Mouse (Mus musculus): ENCODE results near the gene Nsrp1. TPM values are rescaled to one million over a fixed set of nuclear protein-coding genes. Genes with fewer than 3 reads are reported as not detected.

The Nsrp1 gene
- polyA plus RNA-seq, 1 experiment from 2014 or later = 55.7 TPM

GRCm38 (mm10) chr11:77026559-77026958, 51.7 kb downstream of the Nsrp1 start:
- H3K4me1 ChIP-seq (ENCODE audit: control insufficient read depth, insufficient read depth, low read length) = no peaks in the 10 kb centered on the region
- no peak for DNase-seq (ENCODE audit: low spot score)
- H3K4me3 ChIP-seq (ENCODE audit: low read depth, low read length) = no peak overlapping the region
- no peak overlapping the region for H3K27ac ChIP-seq (ENCODE audit: low read depth, low read length)
- H3K9ac ChIP-seq (ENCODE audit: low read length) = no peak overlapping the region
- no peaks in the 10 kb centered on the region for H3K36me3 ChIP-seq (ENCODE audit: control insufficient read depth, insufficient read depth, low read length)
- no peak for ATAC-seq (ENCODE audit: insufficient read depth, low FRiP score, low TSS enrichment)
- no peaks in the 10 kb centered on the region for H3K9me3 ChIP-seq (ENCODE audit: control insufficient read depth, low read length)
- H3K27me3 ChIP-seq (ENCODE audit: control insufficient read depth, insufficient read depth, low read length) = no peaks in the 10 kb centered on the region
- WGBS = 80% methylated on average over 3 of the region's 3 CpGs
- no peak overlapping the region for H3K4me2 ChIP-seq (ENCODE audit: low read depth)

GRCm38 (mm10) chr11:77021749-77022396, 56.4 kb downstream of the Nsrp1 start:
- DNase-seq (ENCODE audit: low spot score) = no peak
- Histone ChIP-seq H3K36me3 (ENCODE audit: control insufficient read depth, insufficient read depth, low read length) (no peaks in the 10 kb centered on the region), H3K9ac (ENCODE audit: low read length) (no peak overlapping the region), H3K4me2 (ENCODE audit: low read depth) (no peak overlapping the region), H3K4me1 (ENCODE audit: control insufficient read depth, insufficient read depth, low read length) (no peaks in the 10 kb centered on the region), H3K27me3 (ENCODE audit: control insufficient read depth, insufficient read depth, low read length) (no peaks in the 10 kb centered on the region), H3K9me3 (ENCODE audit: control insufficient read depth, low read length) (no peaks in the 10 kb centered on the region), H3K4me3 (ENCODE audit: low read depth, low read length) (no peak overlapping the region), H3K27ac (ENCODE audit: low read depth, low read length) (no peak overlapping the region)
- no peak for ATAC-seq (ENCODE audit: insufficient read depth, low FRiP score, low TSS enrichment)
- 72% methylated on average over 9 of the region's 9 CpGs for WGBS

GRCm38 (mm10) chr11:77019539-77019938, 58.7 kb downstream of the Nsrp1 start:
- H3K27me3 ChIP-seq (ENCODE audit: control insufficient read depth, insufficient read depth, low read length) = no peaks in the 10 kb centered on the region
- 80% methylated on average over 8 of the region's 8 CpGs for WGBS
- H3K9me3 ChIP-seq (ENCODE audit: control insufficient read depth, low read length) = no peaks in the 10 kb centered on the region
- H3K4me3 ChIP-seq (ENCODE audit: low read depth, low read length) = no peak overlapping the region
- H3K4me2 ChIP-seq (ENCODE audit: low read depth) = no peak overlapping the region
- no peak overlapping the region for H3K9ac ChIP-seq (ENCODE audit: low read length)
- ATAC-seq (ENCODE audit: insufficient read depth, low FRiP score, low TSS enrichment) (no peak), DNase-seq (ENCODE audit: low spot score) (no peak)
- H3K27ac ChIP-seq (ENCODE audit: low read depth, low read length) = no peak overlapping the region
- H3K36me3 ChIP-seq (ENCODE audit: control insufficient read depth, insufficient read depth, low read length) = no peaks in the 10 kb centered on the region
- no peaks in the 10 kb centered on the region for H3K4me1 ChIP-seq (ENCODE audit: control insufficient read depth, insufficient read depth, low read length)

- Histone ChIP-seq H3K4me3 (ENCODE audit: low read depth, low read length) (no peak overlapping the region), H3K4me2 (ENCODE audit: low read depth) (no peak overlapping the region), H3K27me3 (ENCODE audit: control insufficient read depth, insufficient read depth, low read length) (no peaks in the 10 kb centered on the region), H3K4me1 (ENCODE audit: control insufficient read depth, insufficient read depth, low read length) (no peaks in the 10 kb centered on the region), H3K9ac (ENCODE audit: low read length) (no peak overlapping the region), H3K27ac (ENCODE audit: low read depth, low read length) (no peak overlapping the region), H3K36me3 (ENCODE audit: control insufficient read depth, insufficient read depth, low read length) (no peaks in the 10 kb centered on the region), H3K9me3 (ENCODE audit: control insufficient read depth, low read length) (no peaks in the 10 kb centered on the region)
- no peak for ATAC-seq (ENCODE audit: insufficient read depth, low FRiP score, low TSS enrichment)
- DNase-seq (ENCODE audit: low spot score) = no peak
- WGBS = 64% methylated on average over 11 of the region's 11 CpGs
Observed at GRCm38 (mm10) chr11:77018046-77018445, 60.2 kb downstream of the Nsrp1 start.

- Histone ChIP-seq H3K27me3 (ENCODE audit: control insufficient read depth, insufficient read depth, low read length) (no peaks in the 10 kb centered on the region), H3K4me2 (ENCODE audit: low read depth) (no peak overlapping the region), H3K27ac (ENCODE audit: low read depth, low read length) (no peak overlapping the region), H3K9ac (ENCODE audit: low read length) (no peak overlapping the region), H3K9me3 (ENCODE audit: control insufficient read depth, low read length) (no peaks in the 10 kb centered on the region), H3K4me1 (ENCODE audit: control insufficient read depth, insufficient read depth, low read length) (no peaks in the 10 kb centered on the region), H3K36me3 (ENCODE audit: control insufficient read depth, insufficient read depth, low read length) (no peaks in the 10 kb centered on the region), H3K4me3 (ENCODE audit: low read depth, low read length) (no peak overlapping the region)
- 85% methylated on average over 10 of the region's 10 CpGs for WGBS
- ATAC-seq (ENCODE audit: insufficient read depth, low FRiP score, low TSS enrichment) (no peak), DNase-seq (ENCODE audit: low spot score) (no peak)
Observed at GRCm38 (mm10) chr11:77010762-77011475, 67.3 kb downstream of the Nsrp1 start.

- H3K9ac ChIP-seq (ENCODE audit: low read length) = no peak overlapping the region
- no peaks in the 10 kb centered on the region for H3K4me1 ChIP-seq (ENCODE audit: control insufficient read depth, insufficient read depth, low read length)
- H3K4me2 ChIP-seq (ENCODE audit: low read depth) = no peak overlapping the region
- WGBS = 81% methylated on average over 16 of the region's 16 CpGs
- ATAC-seq (ENCODE audit: insufficient read depth, low FRiP score, low TSS enrichment) = no peak
- H3K36me3 ChIP-seq (ENCODE audit: control insufficient read depth, insufficient read depth, low read length) = no peaks in the 10 kb centered on the region
- DNase-seq (ENCODE audit: low spot score) = no peak
- no peaks in the 10 kb centered on the region for H3K9me3 ChIP-seq (ENCODE audit: control insufficient read depth, low read length)
- H3K27me3 ChIP-seq (ENCODE audit: control insufficient read depth, insufficient read depth, low read length) = no peaks in the 10 kb centered on the region
- H3K4me3 ChIP-seq (ENCODE audit: low read depth, low read length) = no peak overlapping the region
- H3K27ac ChIP-seq (ENCODE audit: low read depth, low read length) = no peak overlapping the region
Observed at GRCm38 (mm10) chr11:77009069-77010025, 68.9 kb downstream of the Nsrp1 start.

- WGBS = 55% methylated on average over 6 of the region's 6 CpGs
- Histone ChIP-seq H3K27ac (ENCODE audit: low read depth, low read length) (no peak overlapping the region), H3K9ac (ENCODE audit: low read length) (no peak overlapping the region), H3K36me3 (ENCODE audit: control insufficient read depth, insufficient read depth, low read length) (no peaks in the 10 kb centered on the region), H3K4me2 (ENCODE audit: low read depth) (no peak overlapping the region), H3K4me1 (ENCODE audit: control insufficient read depth, insufficient read depth, low read length) (no peaks in the 10 kb centered on the region), H3K4me3 (ENCODE audit: low read depth, low read length) (no peak overlapping the region), H3K27me3 (ENCODE audit: control insufficient read depth, insufficient read depth, low read length) (no peaks in the 10 kb centered on the region), H3K9me3 (ENCODE audit: control insufficient read depth, low read length) (no peaks in the 10 kb centered on the region)
- ATAC-seq (ENCODE audit: insufficient read depth, low FRiP score, low TSS enrichment) = no peak
- no peak for DNase-seq (ENCODE audit: low spot score)
Observed at GRCm38 (mm10) chr11:77006616-77007015, 71.6 kb downstream of the Nsrp1 start.

GRCm38 (mm10) chr11:77005881-77006280, 72.4 kb downstream of the Nsrp1 start:
- Histone ChIP-seq H3K9me3 (ENCODE audit: control insufficient read depth, low read length) (no peaks in the 10 kb centered on the region), H3K4me2 (ENCODE audit: low read depth) (no peak overlapping the region), H3K27me3 (ENCODE audit: control insufficient read depth, insufficient read depth, low read length) (no peaks in the 10 kb centered on the region), H3K36me3 (ENCODE audit: control insufficient read depth, insufficient read depth, low read length) (no peaks in the 10 kb centered on the region), H3K27ac (ENCODE audit: low read depth, low read length) (no peak overlapping the region), H3K4me1 (ENCODE audit: control insufficient read depth, insufficient read depth, low read length) (no peaks in the 10 kb centered on the region), H3K9ac (ENCODE audit: low read length) (no peak overlapping the region), H3K4me3 (ENCODE audit: low read depth, low read length) (no peak overlapping the region)
- DNase-seq (ENCODE audit: low spot score) = no peak
- 65% methylated on average over 4 of the region's 4 CpGs for WGBS
- no peak for ATAC-seq (ENCODE audit: insufficient read depth, low FRiP score, low TSS enrichment)
